Mouse (Mus musculus) liver, embryonic 14.5 days (tissue): ENCODE data around the gene Numb.

ENCODE experiments used
- CTCF ChIP-seq: IDR thresholded peaks from 2 replicates; pipeline ENCODE4 v1.5.1; 2016; ENCODE audit warnings: antibody characterized with exemption, low read depth, control low read depth
- EP300 ChIP-seq: IDR thresholded peaks from 2 replicates; pipeline ENCODE4 v1.6.1; 2016; ENCODE audit warnings: antibody characterized with exemption, low read depth

DNA sequence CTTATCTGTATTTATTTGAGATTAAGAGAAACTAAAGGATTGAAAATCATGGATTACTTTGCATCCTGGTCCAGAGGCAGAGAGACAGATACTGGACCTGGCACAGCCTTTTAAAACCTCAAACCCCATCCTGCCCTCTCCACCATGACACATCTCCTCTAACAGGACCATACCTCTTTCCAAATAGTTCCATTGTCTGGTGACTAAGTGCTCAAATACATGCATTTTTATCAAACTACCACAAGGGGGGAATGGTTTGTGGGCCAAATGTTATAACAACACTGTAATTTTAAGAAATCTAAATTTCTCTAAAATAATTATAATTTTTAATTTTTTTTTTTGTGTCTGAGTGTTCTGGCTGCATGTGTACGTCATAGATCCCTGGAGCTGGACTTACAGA lies 57.2 kb downstream of the Numb start:
- no peak for TF ChIP-seq CTCF
- no peak for TF ChIP-seq EP300
